Mouse (Mus musculus): ENCODE measurements around the gene Efcab8. TPM values are rescaled to one million over a fixed set of nuclear protein-coding genes. Genes with fewer than 3 reads are reported as not detected.
A peak's percentile ranks its signal among the peaks of the same experiment; 100 is the strongest.

Gene Efcab8
- total and polyA plus RNA-seq, 3 experiments: 0.08 to 0.42 (median 0.39) TPM

DNA sequence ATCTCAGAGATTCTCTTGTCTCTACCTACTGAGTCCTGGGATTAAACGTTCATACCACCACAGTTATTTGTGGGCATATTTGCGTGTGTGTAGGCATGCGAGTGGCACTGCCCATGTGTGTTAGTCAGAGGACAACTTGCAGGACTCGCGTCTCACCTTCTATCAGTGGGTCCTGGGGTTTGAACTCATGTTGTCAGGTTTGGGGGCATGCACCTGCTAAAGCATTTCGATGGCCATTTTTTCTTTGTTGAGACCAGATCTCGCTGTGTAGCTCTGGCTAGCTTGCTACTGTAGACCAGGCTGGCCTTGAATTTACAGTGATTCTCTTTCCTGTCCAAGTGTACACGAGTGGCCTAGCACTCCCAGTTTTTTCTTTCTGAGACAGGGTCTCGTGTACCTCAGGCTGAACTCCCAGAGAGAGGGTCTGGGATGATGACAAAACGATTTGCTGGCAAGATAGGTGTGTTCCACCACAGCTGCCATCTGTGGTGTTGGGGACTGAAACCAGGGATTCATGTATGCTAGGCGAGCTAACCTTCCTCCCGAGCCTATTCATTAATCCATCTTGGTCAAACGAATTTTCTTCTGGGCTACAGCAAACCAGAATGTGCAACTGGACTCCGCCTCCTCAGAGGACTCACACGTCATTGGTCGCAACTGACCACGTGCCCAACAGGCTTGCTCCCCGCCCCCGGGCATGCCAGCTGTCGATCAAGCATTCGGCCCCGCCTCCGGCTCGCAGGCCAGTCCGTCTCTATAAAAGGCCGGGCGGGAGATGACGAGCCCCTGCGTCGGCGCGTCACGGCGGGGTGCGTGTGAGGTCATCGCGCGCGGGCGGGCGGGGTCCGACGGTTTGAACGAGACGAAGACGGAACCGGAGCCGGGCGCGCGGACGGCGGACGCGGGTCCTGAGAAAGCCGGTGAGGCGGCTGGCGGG is 39.0 kb upstream of the Efcab8 start, which contains the start of gene Mapre1:
Gene Mapre1, plus strand, starts transcription at position 775 of the 937 bp plus-strand sequence.
- H3K36me3 ChIP-seq (replicated peaks in 1 of 2; ENCODE audit: control insufficient read depth in 1 of 2, insufficient read depth in 1 of 2, low read length in 1 of 2): peaks cover 4 to 26% of the 10 kb centered on the region in 2 experiments
- peak within 1 kb of the TSS; percentile 67 for H3K4me2 ChIP-seq (ENCODE audit: insufficient read depth, low read depth, poor library complexity, severe bottlenecking)
- dilution Hi-C loops (cut with MboI; ENCODE audit: extremely low pct_ligation_motif_present, extremely low pct_unique_long_range_greater_than_20kb, low sequenced_read_pairs): no loop called here
- H3K9ac ChIP-seq (ENCODE audit: insufficient read depth, low read depth): peak within 1 kb of the TSS; percentile 92
- H3K79me2 ChIP-seq (replicated peaks; ENCODE audit: control insufficient read depth, extremely low read depth, insufficient read depth, poor library complexity, severe bottlenecking): peaks cover 41% of the 10 kb centered on the region
- H3K4me3 ChIP-seq (replicated peaks in 1 of 3; ENCODE audit: low read depth in 2 of 3, low read length in 2 of 3, poor library complexity in 1 of 3): peak within 1 kb of the TSS; percentile 87 to 97 (median 92)
- DNase-seq (ENCODE audit: extremely low read depth): peak; percentile 99
- in situ Hi-C loops (cut with MboI; ENCODE audit: low pct_ligation_motif_present, low pct_unique_long_range_greater_than_20kb, low sequenced_read_pairs): no loop called here
- H3K27ac ChIP-seq (ENCODE audit: insufficient read depth, low read depth): no peak within 1 kb of the TSS; the same call in 1 of the 2 replicates
- TF ChIP-seq USF1 (IDR thresholded peaks at IDR 0.05; ENCODE audit: low read depth, low read length) (peak; percentile 100), TCF12 (IDR thresholded peaks at IDR 0.05; ENCODE audit: low read depth, low read length) (0 out of 2 replicates have a peak, but pooled peaks have one; percentile 34), CHD2 (IDR thresholded peaks at IDR 0.05; ENCODE audit: low read length) (no peak), MAX (IDR thresholded peaks at IDR 0.05; ENCODE audit: low read length) (peak; percentile 99), POLR2AphosphoS2 (IDR thresholded peaks at IDR 0.05; ENCODE audit: low read depth, low read length) (no peak), BHLHE40 (IDR thresholded peaks at IDR 0.05; ENCODE audit: low read depth, low read length) (no peak; the same call in 1 of the 2 replicates), SMC3 (IDR thresholded peaks at IDR 0.05; ENCODE audit: low read depth, low read length) (no peak), MYC (IDR thresholded peaks at IDR 0.05; ENCODE audit: low read depth, low read length) (no peak), JUND (conservative IDR thresholded peaks at IDR 0.05; ENCODE audit: low read depth, low read length) (no peak), GABPA (IDR thresholded peaks at IDR 0.05; ENCODE audit: insufficient replicate concordance, low read depth, low read length) (no peak), ZKSCAN1 (IDR thresholded peaks at IDR 0.05; ENCODE audit: borderline replicate concordance, low read depth, low read length) (no peak), E2F4 (IDR thresholded peaks at IDR 0.05; ENCODE audit: insufficient replicate concordance, low read depth, low read length) (no peak), EP300 (IDR thresholded peaks at IDR 0.05; ENCODE audit: low read length) (no peak), MAZ (IDR thresholded peaks at IDR 0.05; ENCODE audit: low read depth, low read length) (no peak), USF2 (conservative IDR thresholded peaks at IDR 0.05; ENCODE audit: low read depth, low read length) (peak; percentile 99), MEF2A (IDR thresholded peaks at IDR 0.05; ENCODE audit: borderline replicate concordance, low read depth, low read length) (no peak), RAD21 (IDR thresholded peaks at IDR 0.05; ENCODE audit: low read depth, low read length) (no peak), HCFC1 (IDR thresholded peaks at IDR 0.05; ENCODE audit: low read depth, low read length) (peak; percentile 58; the same call in 1 of the 2 replicates), PAX5 (IDR thresholded peaks at IDR 0.05; ENCODE audit: low read length) (no peak), TBP (conservative IDR thresholded peaks at IDR 0.05; ENCODE audit: low read depth, low read length) (peak; percentile 84; the same call in 1 of the 2 replicates), CTCF (conservative IDR thresholded peaks at IDR 0.05 in 1 of 2, IDR thresholded peaks at IDR 0.05 in 1 of 2; ENCODE audit: low read depth in 2 of 2, low read length in 2 of 2) (no peak), ZMIZ1 (IDR thresholded peaks at IDR 0.05; ENCODE audit: low read depth, low read length) (peak; percentile 71), SIN3A (IDR thresholded peaks at IDR 0.05; ENCODE audit: low read length) (no peak), NELFE (IDR thresholded peaks at IDR 0.05; ENCODE audit: low read depth, low read length) (peak; percentile 79), NRF1 (IDR thresholded peaks at IDR 0.05; ENCODE audit: low read depth, low read length) (peak; percentile 74), ZC3H11A (IDR thresholded peaks at IDR 0.05; ENCODE audit: low read depth, low read length) (no peak), MXI1 (IDR thresholded peaks at IDR 0.05; ENCODE audit: low read depth, low read length) (no peak), IRF4 (IDR thresholded peaks at IDR 0.05; ENCODE audit: low read depth, low read length) (no peak; the same call in 1 of the 2 replicates), POLR2A (IDR thresholded peaks at IDR 0.05; ENCODE audit: low read depth, low read length) (peak; percentile 89), CHD1 (IDR thresholded peaks at IDR 0.05; ENCODE audit: low read depth, low read length) (no peak), MAFK (IDR thresholded peaks at IDR 0.05; ENCODE audit: insufficient replicate concordance, low read length) (no peak), ZNF384 (IDR thresholded peaks at IDR 0.05; ENCODE audit: low read depth, low read length) (no peak), ELF1 (IDR thresholded peaks at IDR 0.05; ENCODE audit: low read depth, low read length) (no peak), ETS1 (conservative IDR thresholded peaks at IDR 0.05; ENCODE audit: low read depth, low read length) (no peak), RCOR1 (conservative IDR thresholded peaks at IDR 0.05; ENCODE audit: low read depth, low read length) (no peak), UBTF (IDR thresholded peaks at IDR 0.05; ENCODE audit: low read depth, low read length) (no peak), KAT2A (IDR thresholded peaks at IDR 0.05; ENCODE audit: insufficient replicate concordance, low read length) (no peak), JUN (IDR thresholded peaks at IDR 0.05; ENCODE audit: insufficient read depth, low read depth, low read length) (no peak)
- no peaks in the 10 kb centered on the region for H3K27me3 ChIP-seq (replicated peaks)
- no peaks in the 10 kb centered on the region for H3K9me3 ChIP-seq (replicated peaks; ENCODE audit: low read length)
- H3K4me1 ChIP-seq (ENCODE audit: control insufficient read depth in 1 of 2, insufficient read depth in 2 of 2): peaks cover 16 to 39% of the 10 kb centered on the region in 2 experiments

All from CH12.LX (cell line).